Mouse (Mus musculus) G1E (cell line): ENCODE data around the gene Hbb-bh2. TPM values are rescaled to one million over a fixed set of nuclear protein-coding genes. Genes with fewer than 3 reads are reported as not detected.

Experiments used
- ATAC-seq: 2 replicates; pipeline ENCODE4 v1.8.0; 2016; ENCODE audit warnings: mild to moderate bottlenecking; ENCODE audit not compliant: insufficient number of reproducible peaks, poor library complexity, low FRiP score, severe bottlenecking; ENCODE audit errors: extremely low read depth
- DNase-seq: peaks from one replicate; pipeline ENCODE4 v3.0.0; 2012; ENCODE audit warnings: low spot score
- H3K27me3 ChIP-seq: 2 replicates; pipeline ENCODE4 v1.6.1; 2012; ENCODE audit warnings: mild to moderate bottlenecking, low read length, inconsistent platforms; ENCODE audit not compliant: insufficient read depth
- H3K36me3 ChIP-seq: replicated peaks from 2 replicates; pipeline ENCODE3; 2012; ENCODE audit warnings: mild to moderate bottlenecking, inconsistent platforms
- H3K4me1 ChIP-seq: 2 replicates; pipeline ENCODE4 v1.6.1; 2012; ENCODE audit warnings: low read depth, low read length, inconsistent platforms, mixed read lengths; ENCODE audit not compliant: insufficient read depth
- H3K4me3 ChIP-seq: 2 replicates; pipeline ENCODE4 v1.5.1; 2012; ENCODE audit warnings: low read depth, mild to moderate bottlenecking, inconsistent platforms, low read length, moderate library complexity, mixed read lengths
- H3K9me3 ChIP-seq: replicated peaks from 2 replicates; pipeline ENCODE4 v1.6.1; 2012; ENCODE audit warnings: inconsistent platforms
- CTCF ChIP-seq: IDR thresholded peaks from 2 replicates; pipeline ENCODE4 v1.5.1; 2012; ENCODE audit warnings: low read depth, low read length, inconsistent platforms, mixed read lengths
- GATA1 ChIP-seq: IDR thresholded peaks from 2 replicates; pipeline ENCODE4 v1.6.1; 2012; ENCODE audit warnings: borderline replicate concordance, low read length, inconsistent platforms, mixed read lengths
- GATA2 ChIP-seq: IDR thresholded peaks from 2 replicates; pipeline ENCODE4 v1.6.1; 2012; ENCODE audit warnings: low read depth, low read length, inconsistent platforms, borderline replicate concordance
- POLR2AphosphoS5 ChIP-seq: IDR thresholded peaks from 2 replicates; pipeline ENCODE4 v1.6.1; 2012; ENCODE audit warnings: low read depth, low read length, inconsistent platforms; ENCODE audit not compliant: insufficient replicate concordance
- TAL1 ChIP-seq: conservative IDR thresholded peaks from 2 replicates; pipeline ENCODE4 v1.6.1; 2012; ENCODE audit warnings: low read depth, low read length, inconsistent platforms, mixed read lengths
- polyA plus RNA-seq: library from polyadenylated mRNA; stranded (reverse); fragments of >175 nt; gene quantifications from 2 replicates; pipeline ENCODE4 v1.2.3, GENCODE M21; 2012
- total RNA-seq, 2 experiments: library from RNA; stranded (forward) in 1 of 2; stranded (reverse) in 1 of 2; fragments of 200-1000 nt in 1 of 2; fragments of >200 nt in 1 of 2; fragmentation: Nextera tagmentation in 1 of 2; gene quantifications; 2 replicates each; pipeline ENCODE4 v1.2.3; 2014 to 2017

Hbb-bh2 gene
- total and polyA plus RNA-seq, 3 experiments = not detected

GRCm38 (mm10) chr7:103861531-103861930 lies 21.2 kb upstream of the Hbb-bh2 start:
- DNase-seq = no peak
- TF ChIP-seq CTCF (no peak), POLR2AphosphoS5 (no peak), GATA2 (no peak), TAL1 (no peak), GATA1 (no peak)
- H3K4me1 ChIP-seq = peaks cover 51% of the 10 kb centered on the region

GRCm38 (mm10) chr7:103860855-103861254 lies 20.5 kb upstream of the Hbb-bh2 start:
- no peaks in the 10 kb centered on the region for H3K36me3 ChIP-seq
- H3K4me3 ChIP-seq = no peak overlapping the region
- TF ChIP-seq GATA1 (no peak), POLR2AphosphoS5 (no peak), TAL1 (peak; percentile 36; the same call in 1 of the 2 replicates)
- H3K9me3 ChIP-seq = no peaks in the 10 kb centered on the region
- ATAC-seq (peak; percentile 83), DNase-seq (peak; percentile 40)
- no peaks in the 10 kb centered on the region for H3K27me3 ChIP-seq
- peaks cover 45% of the 10 kb centered on the region for H3K4me1 ChIP-seq

More at GRCm38 (mm10) chr7:103861531-103861930, 21.2 kb upstream of the Hbb-bh2 start:
- Histone ChIP-seq H3K36me3 (no peaks in the 10 kb centered on the region), H3K4me3 (no peak overlapping the region), H3K9me3 (no peaks in the 10 kb centered on the region), H3K27me3 (no peaks in the 10 kb centered on the region)
- ATAC-seq = no peak

- DNase-seq (peak; percentile 47), ATAC-seq (peak; percentile 81)
- Histone ChIP-seq H3K9me3 (no peaks in the 10 kb centered on the region), H3K27me3 (no peaks in the 10 kb centered on the region), H3K36me3 (no peaks in the 10 kb centered on the region), H3K4me3 (no peak overlapping the region; the same call in 1 of the 2 replicates), H3K4me1 (peaks cover 44% of the 10 kb centered on the region)
- no peak for TF ChIP-seq CTCF
- TF ChIP-seq TAL1 = peak; percentile 67; the same call in 1 of the 2 replicates
- TF ChIP-seq GATA2 = no peak
- no peak for TF ChIP-seq POLR2AphosphoS5
- TF ChIP-seq GATA1 = no peak
Observed at GRCm38 (mm10) chr7:103859076-103859475, 18.8 kb upstream of the Hbb-bh2 start.

- H3K9me3 ChIP-seq = no peaks in the 10 kb centered on the region
- H3K27me3 ChIP-seq = no peaks in the 10 kb centered on the region
- TF ChIP-seq GATA2 = no peak
- no peak for TF ChIP-seq CTCF
- TF ChIP-seq POLR2AphosphoS5 = no peak
- no peak for TF ChIP-seq GATA1
- TF ChIP-seq TAL1 = no peak
- peaks cover 30% of the 10 kb centered on the region for H3K4me1 ChIP-seq
- no peak for DNase-seq
- no peak overlapping the region for H3K4me3 ChIP-seq
- H3K36me3 ChIP-seq = no peaks in the 10 kb centered on the region
- no peak for ATAC-seq
Observed at GRCm38 (mm10) chr7:103854669-103855068, 14.3 kb upstream of the Hbb-bh2 start.

GRCm38 (mm10) chr7:103853090-103853489 lies 12.8 kb upstream of the Hbb-bh2 start, which contains the start of gene Hbb-y:
Gene Hbb-y (minus strand): TSS chr7:103853216.
- Histone ChIP-seq H3K4me3 (no peak within 1 kb of the TSS), H3K9me3 (no peaks in the 10 kb centered on the region), H3K4me1 (peaks cover 21% of the 10 kb centered on the region), H3K36me3 (no peaks in the 10 kb centered on the region), H3K27me3 (no peaks in the 10 kb centered on the region)
- ATAC-seq = no peak
- DNase-seq = no peak
- TF ChIP-seq POLR2AphosphoS5 = no peak
- no peak for TF ChIP-seq GATA2

- no peak for TF ChIP-seq POLR2AphosphoS5
- TF ChIP-seq GATA2 = no peak
- no peak for TF ChIP-seq CTCF
- no peak for TF ChIP-seq GATA1
- 0 out of 2 replicates have a peak, but pooled peaks have one; percentile 14 for TF ChIP-seq TAL1
- peak; percentile 97 for ATAC-seq
Observed at GRCm38 (mm10) chr7:103844525-103845325, 4.4 kb upstream of the Hbb-bh2 start.

GRCm38 (mm10) chr7:103843034-103843433 lies 2.7 kb upstream of the Hbb-bh2 start, which contains the start of gene Hbb-bh1:
Gene Hbb-bh1 (minus strand): TSS chr7:103843164.
- Histone ChIP-seq H3K27me3 (no peaks in the 10 kb centered on the region), H3K9me3 (no peaks in the 10 kb centered on the region), H3K4me3 (no peak within 1 kb of the TSS), H3K4me1 (peaks cover 28% of the 10 kb centered on the region), H3K36me3 (no peaks in the 10 kb centered on the region)
- no peak for TF ChIP-seq GATA2
- TF ChIP-seq CTCF = no peak
- no peak for TF ChIP-seq POLR2AphosphoS5
- TF ChIP-seq TAL1 = no peak
- no peak for TF ChIP-seq GATA1
- DNase-seq (no peak), ATAC-seq (no peak)

More at GRCm38 (mm10) chr7:103844525-103845325, 4.4 kb upstream of the Hbb-bh2 start:
- no peaks in the 10 kb centered on the region for H3K9me3 ChIP-seq
- DNase-seq = no peak
- H3K4me1 ChIP-seq = peaks cover 26% of the 10 kb centered on the region
- no peak overlapping the region for H3K4me3 ChIP-seq
- H3K36me3 ChIP-seq = no peaks in the 10 kb centered on the region
- no peaks in the 10 kb centered on the region for H3K27me3 ChIP-seq
